Mouse (Mus musculus): ENCODE results near the gene Hyal5. TPM values are rescaled to one million over a fixed set of nuclear protein-coding genes. Genes with fewer than 3 reads are reported as not detected.

Hyal5 gene
- polyA plus RNA-seq, 1 experiment from 2014 or later = not detected

Other genes starting within 250 kb of the Hyal5 start
- 63.0 and 65.8 TPM in 2 replicates for gene Wasl, start 193.0 kb upstream of the Hyal5 start, polyA plus RNA-seq (2015; fragmentation: Nextera tagmentation; extraction: Ambion mirVana)
- not detected in 2 replicates for gene Hyal6, start 124.8 kb upstream of the Hyal5 start, polyA plus RNA-seq (2015; fragmentation: Nextera tagmentation; extraction: Ambion mirVana)
- gene Hyal4, start 109.7 kb upstream of the Hyal5 start, polyA plus RNA-seq (2015; fragmentation: Nextera tagmentation; extraction: Ambion mirVana) = 0.05 and 0.11 TPM in 2 replicates
- gene Spam1, start 66.8 kb upstream of the Hyal5 start, polyA plus RNA-seq (2015; fragmentation: Nextera tagmentation; extraction: Ambion mirVana) = not detected in 2 replicates
- 0.69 and 0.92 TPM in 2 replicates for gene Tmem229a, start 98.3 kb downstream of the Hyal5 start, polyA plus RNA-seq (2015; fragmentation: Nextera tagmentation; extraction: Ambion mirVana)

All from limb, embryonic 15.5 days (tissue).